Mouse (Mus musculus) WW6 (cell line): ENCODE data around the gene Tmem131.

ENCODE experiments used
- DNase-seq: peaks from one replicate; pipeline ENCODE4 v3.0.0-alpha.2; 2013; ENCODE audit warnings: low read depth, low spot score

Gene Tmem131

DNA sequence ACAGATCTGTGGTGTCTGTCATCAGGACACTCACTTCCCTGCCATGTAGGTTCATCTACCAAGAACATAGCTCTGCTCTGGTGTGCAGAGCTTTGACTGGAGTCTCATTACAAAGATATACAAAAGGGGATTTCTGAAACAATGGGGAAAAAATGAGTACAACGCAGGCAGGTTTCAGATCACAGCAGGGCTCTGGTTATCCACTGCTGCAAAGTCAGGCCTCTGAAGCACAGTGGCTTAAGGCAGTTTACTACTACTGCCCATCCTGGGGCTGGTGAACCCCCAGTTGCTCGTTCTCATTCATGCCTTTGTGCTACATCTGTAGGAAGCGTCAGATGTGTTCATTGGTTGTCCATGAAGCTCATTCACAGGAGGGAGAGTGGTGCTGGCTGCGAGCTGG, 57.0 kb downstream of the Tmem131 start:
- DNase-seq, result no peak

DNA sequence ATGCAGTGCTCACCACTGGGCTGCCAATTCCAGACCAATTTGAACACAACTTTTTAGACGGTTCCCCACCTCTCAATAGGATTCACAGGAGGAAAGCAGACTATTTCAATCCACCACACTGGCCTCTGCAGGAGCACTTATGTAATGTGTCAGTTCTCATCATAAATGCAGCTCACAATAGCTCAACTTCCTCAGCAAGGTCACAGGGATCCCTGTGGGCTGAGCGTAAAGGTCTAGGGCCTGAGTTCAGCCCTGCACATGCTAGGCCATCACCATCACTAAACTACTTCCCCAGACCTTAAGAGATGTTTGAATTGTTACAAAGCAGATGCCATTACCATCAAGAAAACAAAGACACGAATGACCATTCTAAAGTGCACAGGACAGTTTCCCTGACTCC, 58.9 kb downstream of the Tmem131 start:
- no peak for DNase-seq

DNA sequence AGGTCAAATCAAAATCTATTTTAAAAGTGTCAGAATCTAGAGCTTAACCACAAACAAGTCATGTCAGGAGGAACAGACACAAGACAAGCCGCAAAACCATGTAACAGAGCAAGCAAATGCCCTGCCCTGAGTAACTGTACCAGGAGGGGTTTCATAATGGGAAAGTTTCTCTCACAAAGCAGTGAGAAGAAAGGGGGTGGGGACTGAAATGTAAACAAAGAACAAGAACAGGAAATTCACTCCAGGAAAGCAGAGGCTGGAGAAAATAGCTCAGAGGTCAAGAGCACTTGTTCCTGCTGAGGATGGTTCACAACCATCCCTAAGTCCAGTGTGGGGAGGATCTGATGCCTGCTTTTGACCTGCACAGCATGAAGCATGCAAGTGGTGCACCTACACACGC, 59.7 kb downstream of the Tmem131 start:
- DNase-seq, result no peak

DNA sequence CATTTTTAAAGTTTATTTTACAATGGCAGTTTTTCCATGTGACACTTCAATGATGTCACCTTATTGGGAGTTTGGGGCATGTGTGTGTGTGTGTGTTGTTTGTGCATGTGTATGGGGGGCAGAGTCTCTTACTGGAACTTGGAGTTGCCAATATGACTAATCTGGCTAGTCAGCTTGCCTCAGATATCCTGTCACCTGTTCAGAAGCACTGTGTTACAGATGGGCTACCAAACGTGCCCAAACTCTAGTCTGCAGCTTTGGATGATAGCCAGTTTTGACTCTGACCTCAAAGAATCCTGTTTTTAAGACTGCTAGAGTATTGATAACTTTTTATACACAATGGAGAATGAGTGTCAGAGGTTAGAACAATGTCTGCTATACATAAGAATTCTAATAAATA, 64.3 kb downstream of the Tmem131 start:
- no peak for DNase-seq

DNA sequence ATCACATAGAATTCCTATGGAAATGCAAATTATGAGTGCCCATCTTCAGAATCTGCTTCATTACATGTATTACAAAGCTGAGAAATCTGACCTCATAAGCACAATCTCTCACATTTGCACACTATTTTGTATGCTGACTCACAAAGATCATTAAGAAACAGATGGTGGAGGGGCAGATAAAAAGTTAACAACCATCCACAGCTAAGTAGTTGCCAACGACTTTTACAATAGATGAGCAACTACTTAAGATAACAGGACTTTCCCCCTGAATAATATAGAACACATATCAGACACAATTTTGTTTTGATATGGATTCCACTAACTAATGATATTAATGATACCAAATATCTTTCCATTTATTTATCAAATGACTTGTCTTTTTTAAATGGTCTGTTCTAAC, 66.3 kb downstream of the Tmem131 start:
- no peak for DNase-seq

DNA sequence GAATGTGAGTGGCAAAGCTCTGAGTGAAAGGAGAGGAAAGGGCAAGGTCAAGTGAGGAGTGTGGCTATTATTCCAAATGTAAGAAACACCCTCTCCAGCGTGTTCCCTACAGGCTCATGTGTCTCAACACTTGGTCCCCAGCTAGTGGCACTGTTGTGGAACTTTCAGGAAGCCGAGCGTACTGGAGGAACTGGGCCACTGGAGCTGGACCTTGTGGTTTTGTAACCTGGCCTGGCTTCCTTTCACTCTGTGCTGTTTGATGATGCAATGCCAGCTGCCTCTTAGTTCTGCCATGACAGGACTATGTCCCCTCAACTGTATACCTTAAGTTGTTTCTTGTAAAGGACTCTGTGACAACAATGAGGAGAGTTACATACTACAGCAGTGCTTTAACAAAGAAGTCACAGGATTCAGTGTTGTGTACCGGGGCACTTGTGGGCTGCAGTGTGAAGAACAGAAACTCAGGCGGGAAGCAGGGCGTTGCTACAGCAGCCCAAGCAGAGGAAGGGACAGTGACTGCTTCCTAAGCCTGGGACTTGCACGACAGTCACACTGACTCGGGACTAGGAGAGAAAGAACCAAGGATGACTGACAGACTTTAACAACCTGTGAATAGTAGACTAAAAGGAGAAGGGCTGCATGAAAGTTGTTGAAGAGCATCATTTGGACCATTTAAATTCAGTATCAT, 68.4 kb downstream of the Tmem131 start:
- no peak for DNase-seq

DNA sequence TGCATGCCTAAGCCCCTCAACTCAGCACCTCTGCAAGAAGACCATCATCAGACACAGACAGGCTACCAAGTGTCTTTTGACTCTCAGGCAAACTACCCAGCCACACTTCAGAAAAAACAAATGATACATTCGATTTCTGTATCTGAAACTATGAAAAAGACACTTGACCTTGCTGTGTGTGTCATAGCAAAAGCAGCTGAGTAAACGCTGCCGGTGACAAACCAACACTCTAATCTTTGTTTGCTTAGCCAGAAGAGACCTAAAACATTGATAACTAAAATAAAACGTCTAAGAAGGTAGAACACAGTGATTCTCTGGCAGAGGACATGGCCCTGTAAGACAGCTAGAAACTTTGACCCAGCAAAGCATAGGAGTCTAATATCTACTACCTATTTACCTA, 72.2 kb downstream of the Tmem131 start:
- DNase-seq, result no peak

DNA sequence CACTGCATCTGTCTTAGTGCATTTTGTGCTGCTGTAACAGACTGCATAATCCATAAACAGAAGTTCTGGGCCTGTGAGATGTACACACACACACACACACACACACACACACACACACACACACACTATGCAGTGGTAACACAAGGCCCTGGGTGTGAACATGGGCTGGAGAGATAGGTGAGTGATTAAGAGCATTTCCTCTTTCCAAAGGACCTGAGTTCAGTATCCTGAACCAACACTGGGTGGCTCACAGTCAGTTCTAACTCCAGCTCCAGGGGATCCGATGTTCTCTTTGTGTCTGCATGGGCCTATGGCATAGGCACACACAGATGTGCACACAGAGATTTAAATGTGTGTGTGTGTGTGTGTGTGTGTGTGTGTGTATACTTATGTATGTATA, 72.9 kb downstream of the Tmem131 start:
- DNase-seq, result no peak

DNA sequence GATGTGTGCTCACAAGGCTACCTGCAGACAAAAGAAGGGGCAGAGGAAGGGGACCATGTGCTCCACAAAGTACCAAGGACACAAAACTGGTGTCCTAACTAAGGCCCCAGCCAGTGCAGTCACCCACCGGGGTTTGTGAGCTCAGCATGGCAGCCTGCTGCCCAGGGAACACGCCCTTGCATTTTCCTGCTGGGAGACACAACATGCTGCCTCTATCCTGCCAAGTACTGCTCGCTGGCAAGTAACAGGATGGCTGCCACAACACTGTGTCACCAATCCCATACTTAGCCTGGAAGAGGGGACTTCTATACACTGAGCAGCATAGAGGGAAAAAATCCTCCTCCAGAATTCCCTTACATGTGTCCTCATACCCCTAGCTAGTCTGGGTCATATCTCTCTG, 78.7 kb downstream of the Tmem131 start:
- DNase-seq, result no peak

DNA sequence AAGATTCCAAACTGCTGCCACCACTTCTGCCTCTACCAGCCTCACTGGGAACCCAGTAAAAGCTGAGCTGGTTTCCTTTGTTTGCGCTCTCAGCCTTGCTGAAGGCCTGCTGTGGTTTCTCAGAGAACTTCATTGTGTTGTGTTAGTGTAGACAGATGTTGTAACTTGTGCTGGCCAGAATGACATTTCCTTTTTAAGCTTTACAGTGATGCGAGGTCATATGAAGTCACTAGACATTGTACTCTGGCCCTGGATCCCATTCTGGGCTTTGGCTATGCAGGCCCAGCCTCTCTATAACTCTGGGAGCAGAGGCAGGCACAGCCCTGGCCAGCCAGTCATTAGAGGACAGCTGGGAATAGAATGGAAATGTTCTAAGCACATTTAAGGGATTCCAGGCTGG, 81.7 kb downstream of the Tmem131 start:
- DNase-seq, result no peak

DNA sequence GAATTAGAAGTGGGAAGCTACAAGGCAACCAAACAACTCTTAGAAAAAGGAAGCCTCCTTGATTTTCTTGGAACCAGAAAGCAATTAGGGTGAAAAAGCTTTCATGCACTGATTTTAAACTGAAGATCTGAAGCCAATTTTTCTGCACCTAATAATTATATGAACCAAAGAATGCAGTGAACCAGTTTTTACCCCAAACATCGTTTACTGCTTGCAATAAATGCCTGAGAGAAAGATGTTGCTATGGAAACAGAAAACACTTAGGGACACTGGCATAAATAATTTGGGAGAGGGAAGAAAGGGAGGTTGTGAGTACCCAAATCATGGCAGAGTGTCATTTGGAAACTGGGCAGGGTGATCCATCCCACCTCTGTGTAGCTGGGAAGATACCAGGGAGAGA, 82.6 kb downstream of the Tmem131 start:
- DNase-seq, result no peak

DNA sequence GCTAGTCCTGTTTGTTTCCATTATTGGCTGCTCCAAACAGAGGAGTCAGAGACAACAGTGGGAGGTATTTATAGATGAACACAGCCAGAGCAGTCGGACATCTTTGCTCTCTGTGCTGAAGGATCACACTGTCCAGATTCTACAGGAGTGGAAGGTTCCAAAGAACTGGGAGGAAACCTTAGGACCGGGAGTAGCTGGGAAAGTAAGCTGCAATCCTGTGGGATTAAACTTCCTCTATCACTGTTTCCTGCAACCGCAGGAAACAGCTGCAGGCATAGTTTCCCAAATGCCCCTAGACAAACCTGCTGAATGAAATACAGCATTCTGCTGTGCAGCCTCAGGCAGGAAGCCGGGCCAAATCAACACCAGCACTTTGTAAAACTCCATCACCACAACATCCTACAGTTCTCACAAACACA, 83.0 kb downstream of the Tmem131 start:
- DNase-seq, result no peak

DNA sequence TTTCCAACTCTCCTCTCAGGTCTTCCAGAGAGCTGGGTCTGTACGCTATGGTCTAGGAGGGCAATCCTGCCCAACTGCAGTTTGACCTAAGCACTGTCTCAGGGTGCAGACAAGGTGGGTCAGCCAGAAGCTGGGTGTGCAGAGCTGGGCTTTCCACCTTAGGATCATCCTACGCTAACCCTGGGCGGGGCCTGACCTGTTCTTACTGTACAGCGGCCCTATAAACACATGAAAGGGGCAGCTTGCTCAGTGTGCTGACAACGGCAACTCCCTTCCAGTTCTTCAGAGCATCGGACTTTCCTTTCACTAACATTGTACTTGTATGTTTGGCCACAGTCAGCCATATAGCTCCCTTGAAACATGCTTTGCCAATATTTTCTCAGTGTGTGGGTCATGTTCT, 86.4 kb downstream of the Tmem131 start:
- no peak for DNase-seq

DNA sequence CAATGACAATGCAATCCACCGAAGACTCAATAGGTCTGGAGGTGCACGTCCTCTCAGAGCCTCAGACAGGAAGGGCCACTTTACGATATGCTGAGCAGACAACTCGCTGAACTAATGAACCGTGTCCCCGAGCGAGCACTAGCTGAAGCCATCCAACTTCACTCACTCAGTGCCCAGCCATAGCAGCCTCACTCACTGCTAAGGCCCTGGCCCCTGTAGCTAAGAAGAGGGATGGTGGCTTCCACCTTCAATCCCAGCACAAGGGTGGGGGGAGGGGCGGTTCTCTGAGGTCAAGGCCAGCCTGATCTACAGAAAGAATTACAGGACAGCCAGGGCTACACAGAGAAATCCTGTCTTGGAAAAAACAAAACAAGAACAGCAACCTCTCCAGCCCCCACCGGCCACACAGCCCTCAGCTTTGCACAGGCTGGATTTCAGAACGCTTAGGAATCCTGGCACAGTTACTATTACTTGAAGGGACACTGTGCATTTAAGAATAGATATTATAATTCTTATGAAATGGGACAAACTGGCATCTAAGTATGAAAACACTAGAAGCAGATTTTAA, 89.2 kb downstream of the Tmem131 start:
- no peak for DNase-seq

DNA sequence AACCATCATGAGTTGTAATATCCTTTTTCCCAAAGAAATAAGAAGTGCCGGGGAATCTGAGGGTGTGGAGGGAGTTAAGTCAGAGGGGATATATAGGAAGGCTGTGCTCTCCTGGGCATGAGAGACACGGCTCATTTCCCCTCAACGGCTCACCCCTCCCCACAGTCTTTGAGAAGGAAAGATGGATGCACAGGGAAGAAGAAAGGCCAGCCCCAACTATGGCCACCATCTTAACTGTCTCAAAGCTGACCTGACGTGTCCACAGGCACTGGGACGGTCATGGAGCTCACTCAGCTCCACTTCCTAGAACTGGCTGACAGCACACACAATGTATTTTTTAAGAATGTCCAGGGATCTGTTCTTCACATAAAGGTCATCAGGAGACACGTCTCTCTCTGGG, 91.4 kb downstream of the Tmem131 start:
- no peak for DNase-seq

DNA sequence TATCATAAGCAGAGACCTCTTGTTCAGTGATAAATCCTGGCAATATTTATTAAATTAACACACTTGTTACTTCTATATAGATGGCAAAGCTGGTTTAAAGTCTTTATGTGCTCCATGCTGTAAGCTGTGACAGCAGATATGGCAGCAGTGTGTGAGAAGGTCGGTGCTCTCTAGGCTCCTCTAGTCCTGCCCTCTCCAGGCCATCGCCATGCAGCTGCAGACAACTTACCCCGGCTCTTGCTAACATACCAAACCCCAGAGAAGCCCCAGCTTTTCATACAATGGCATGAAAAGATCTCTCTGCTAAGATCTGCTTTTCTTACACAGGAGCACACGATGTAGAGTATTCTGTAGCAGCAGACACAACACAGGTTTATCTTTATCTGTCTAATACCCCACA, 92.1 kb downstream of the Tmem131 start:
- DNase-seq, result no peak

DNA sequence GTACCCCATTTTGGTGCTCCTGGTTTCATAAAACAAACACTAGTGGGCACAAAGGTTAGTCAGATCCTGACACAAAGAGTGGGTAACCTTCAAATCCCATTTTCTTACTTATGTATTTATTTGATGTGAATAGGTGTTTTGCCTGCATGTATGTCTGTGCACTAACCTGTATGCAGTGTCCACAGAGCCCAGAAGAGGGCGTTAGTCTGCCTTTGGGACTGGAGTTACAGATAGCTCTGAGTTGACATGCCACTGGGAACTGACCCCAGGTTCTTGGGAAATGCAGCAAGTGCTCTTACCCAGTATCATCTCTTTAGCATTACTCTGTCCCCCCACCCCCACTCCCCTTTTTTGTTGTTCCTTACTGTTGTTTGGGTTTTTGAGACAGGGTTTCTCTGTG, 95.4 kb downstream of the Tmem131 start:
- no peak for DNase-seq

DNA sequence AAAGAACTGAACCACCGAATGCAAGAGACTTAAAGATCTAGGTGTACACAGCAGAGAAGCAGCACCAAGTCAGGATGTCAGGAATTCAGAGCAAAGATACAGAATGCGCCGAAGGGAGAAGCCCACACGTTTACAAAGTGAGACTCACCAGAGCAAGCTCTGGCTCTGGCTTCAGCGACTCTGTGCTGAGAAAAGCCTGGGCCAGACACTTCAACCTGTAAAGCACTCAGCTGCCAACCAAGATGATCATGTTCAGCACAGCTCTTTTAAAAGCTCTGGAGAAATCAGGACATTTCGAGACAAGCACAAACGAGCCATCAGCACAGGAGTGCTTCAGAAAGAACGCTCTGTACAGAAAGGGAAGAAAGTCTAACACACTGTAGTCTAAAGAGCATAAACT, 96.2 kb downstream of the Tmem131 start:
- no peak for DNase-seq

DNA sequence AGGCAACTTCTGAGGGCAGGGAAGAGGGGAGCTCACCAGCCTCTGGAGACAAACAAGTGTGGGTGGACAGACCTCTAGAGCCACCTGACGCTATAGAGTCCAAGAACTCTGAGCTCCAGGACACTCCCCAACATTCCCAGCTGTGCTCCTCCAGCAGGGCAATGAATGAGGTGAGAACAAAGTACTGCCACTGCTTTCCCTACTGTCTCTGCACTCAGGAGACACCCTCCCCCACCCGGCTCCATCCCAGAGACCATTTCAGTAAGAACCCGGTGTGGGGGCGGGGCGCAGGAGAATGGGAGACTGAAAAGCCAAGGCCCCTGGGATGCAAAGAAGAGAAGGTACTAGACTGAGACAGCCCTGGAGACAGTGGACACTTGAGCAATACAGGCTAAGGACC, 98.4 kb downstream of the Tmem131 start:
- DNase-seq, result no peak

DNA sequence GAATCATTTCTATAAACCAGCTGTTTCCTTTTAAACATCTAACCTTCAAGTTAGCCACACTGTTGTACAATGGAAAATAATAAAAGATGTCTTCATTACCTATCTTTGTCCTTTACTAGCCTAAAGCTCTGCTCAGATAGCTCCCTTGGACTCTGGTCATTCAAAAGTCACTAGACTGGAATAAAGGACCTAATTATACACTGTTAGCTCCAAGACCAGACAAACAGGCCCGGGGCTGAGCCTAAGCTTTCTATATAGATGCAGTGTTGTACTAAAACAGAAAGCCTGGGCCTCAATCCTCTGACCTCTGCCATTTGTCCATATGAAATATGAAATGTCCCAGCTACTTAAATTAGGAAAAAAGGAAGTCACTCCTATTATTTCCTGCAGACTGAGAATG, 101.7 kb downstream of the Tmem131 start:
- no peak for DNase-seq

DNA sequence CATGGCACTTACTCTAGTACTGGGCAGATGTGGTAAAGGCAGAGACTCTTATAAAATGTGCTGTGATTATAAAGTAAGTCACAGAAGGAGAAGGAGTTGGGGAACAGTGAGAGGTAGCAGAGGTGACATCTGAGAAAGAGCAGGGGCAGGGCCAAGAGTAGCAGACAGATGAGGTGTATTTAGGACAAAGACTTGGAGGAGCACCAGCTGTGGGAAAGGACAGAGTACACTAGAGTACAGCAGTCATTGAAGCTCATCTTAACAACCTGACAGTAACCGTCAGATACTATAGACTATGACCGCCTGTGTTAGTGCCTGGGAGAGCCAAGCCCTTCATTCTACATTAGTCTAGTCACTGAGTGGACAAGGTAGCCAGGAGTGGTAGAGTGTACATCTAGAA, 102.5 kb downstream of the Tmem131 start:
- DNase-seq, result no peak

DNA sequence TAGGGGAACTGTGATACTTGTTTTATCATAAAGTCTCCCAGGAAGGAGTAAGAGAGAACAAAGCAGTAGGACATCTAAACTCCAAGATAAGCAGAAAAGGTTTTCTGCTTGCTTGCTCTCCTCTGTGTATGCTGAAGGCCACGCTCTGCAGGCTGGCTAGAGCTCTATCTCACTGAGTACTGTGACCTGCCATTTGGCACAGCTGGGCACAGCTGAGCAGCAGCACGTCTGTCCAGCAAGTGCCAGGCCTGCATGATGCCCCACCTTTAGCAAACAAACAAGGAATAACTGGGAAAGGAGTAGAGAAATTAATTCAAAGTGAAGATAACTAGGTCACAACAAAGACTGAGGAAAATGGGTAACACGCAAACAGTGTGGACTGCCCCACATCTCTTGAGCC, 103.6 kb downstream of the Tmem131 start:
- no peak for DNase-seq

DNA sequence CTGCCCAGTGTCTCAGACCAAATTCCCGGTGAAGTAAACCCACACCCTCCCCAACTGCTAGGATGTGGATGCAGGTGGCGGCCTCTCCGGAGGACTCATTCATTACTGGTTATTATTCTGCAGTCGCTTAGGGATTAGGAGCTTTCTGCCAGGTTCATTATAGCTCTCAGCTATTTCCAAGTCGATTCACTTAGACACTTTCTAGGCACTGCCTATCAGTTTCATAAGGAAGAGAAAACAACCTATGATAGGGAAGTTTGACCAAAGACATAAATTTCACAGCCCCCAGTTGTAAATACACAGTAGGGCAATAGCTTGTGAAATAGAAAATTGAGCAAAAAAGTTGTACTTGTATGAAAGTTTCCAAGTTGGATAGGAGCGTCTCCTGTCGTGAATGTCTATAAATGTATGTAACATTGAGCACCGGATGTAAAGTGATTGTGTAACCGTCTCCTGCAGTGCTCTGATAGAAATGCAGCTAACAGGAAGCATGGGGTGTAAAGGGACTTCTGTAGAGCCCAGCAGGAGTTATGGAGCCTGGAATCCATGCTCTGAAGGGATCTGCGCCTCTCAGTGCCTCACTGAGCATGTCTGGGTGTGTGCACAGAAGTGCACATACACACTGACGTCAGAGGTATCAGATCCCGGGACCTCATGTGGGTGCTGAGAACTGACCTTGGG, 107.1 kb downstream of the Tmem131 start:
- no peak for DNase-seq
